Comparison of ENCODE assay signal across 8 mouse cellular contexts in the genomic region with DNA sequence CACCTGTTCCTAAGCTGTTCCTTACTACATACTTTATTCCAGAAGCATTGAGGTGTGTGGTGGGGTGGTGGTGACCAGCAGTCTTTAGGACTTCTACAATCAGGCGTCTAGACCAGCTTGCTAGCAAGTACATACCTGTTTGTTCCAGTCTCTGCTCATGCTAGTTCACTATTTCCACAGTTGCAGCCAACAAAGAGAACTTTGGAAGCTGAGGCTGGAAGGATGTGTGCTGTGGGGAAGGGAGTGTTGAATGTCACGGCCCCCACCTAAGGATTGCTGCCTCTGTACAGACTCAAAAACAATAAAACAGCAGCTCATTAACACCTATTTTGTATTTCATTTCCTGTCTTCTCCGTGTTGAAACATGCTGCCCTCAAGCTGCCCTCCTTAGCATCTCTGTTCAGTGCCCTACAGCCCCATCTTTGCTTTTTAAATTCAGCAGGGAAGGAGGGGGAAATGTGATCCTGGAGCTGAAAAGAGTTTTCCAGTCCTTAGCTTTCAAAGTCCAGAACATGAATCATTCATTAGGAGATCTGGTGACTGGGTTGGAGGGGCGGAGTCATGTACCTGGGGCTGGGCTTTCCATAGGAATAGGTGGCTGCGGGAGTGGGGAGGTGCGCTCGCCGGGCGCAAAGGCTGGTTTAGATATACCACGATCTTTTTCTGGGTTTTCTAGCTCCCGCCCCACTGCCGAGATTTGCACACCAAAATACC. TPM values are rescaled to one million over a fixed set of nuclear protein-coding genes. Genes with fewer than 3 reads are reported as not detected.
DNase-seq lines count a peak whose midpoint lies in the region; ATAC-seq and TF ChIP-seq lines count a peak whose summit lies in the region.

No protein-coding gene starts in this region.

- peak overlapping the region; percentile 57 for H3K9ac ChIP-seq in heart, adult 2 months (ENCODE audit: low read depth, low read length)
- no peak overlapping the region for H3K9ac ChIP-seq in liver, embryonic 15.5 days

- H3K9me3 ChIP-seq in liver, embryonic 15.5 days (replicated peaks), result no peaks in the 10 kb centered on the region

- peak; percentile 41 for ATAC-seq in liver, embryonic 15.5 days (ENCODE audit: insufficient read depth)

- 2% methylated on average over 12 of the region's 12 CpGs for WGBS in heart, adult 2 months
- 4% methylated on average over 12 of the region's 12 CpGs for WGBS in liver, embryonic 15.5 days (ENCODE audit: insufficient replicate concordance)

- no peak for TF ChIP-seq POLR2A in testis, adult 2 months (IDR thresholded peaks at IDR 0.05; ENCODE audit: control insufficient read depth, low read depth, low read length)
- peak; percentile 58 for TF ChIP-seq POLR2A in heart, adult 2 months (IDR thresholded peaks at IDR 0.05; ENCODE audit: insufficient read depth, low read depth, low read length)

- intact Hi-C loops in heart, adult 2 months (cut with DNase I), result no loop called here

- DNase-seq in testis, postnatal 14 days (ENCODE audit: low spot score), result no peak
- DNase-seq in cerebellum, adult 9-10 months, result peak; percentile 81
- DNase-seq in heart, adult 2 months, result peak; percentile 60 to 67
- peak; percentile 86 for DNase-seq in kidney, adult 18-20 months
- DNase-seq in retina, embryonic 14.5 days (ENCODE audit: low spot score), result peak; percentile 46
- no peak for DNase-seq in thymus, adult 18-20 months

- peaks cover 6% of the 10 kb centered on the region for H3K4me1 ChIP-seq in testis, adult 2 months (ENCODE audit: control insufficient read depth, insufficient read depth, low read length)
- H3K4me1 ChIP-seq in heart, adult 2 months (ENCODE audit: control insufficient read depth, insufficient read depth, low read length), result peaks cover 14% of the 10 kb centered on the region
- H3K4me1 ChIP-seq in liver, embryonic 15.5 days (replicated peaks), result peaks cover 12% of the 10 kb centered on the region

- H3K27me3 ChIP-seq in testis, adult 2 months (ENCODE audit: control insufficient read depth, insufficient read depth, low read length), result no peaks in the 10 kb centered on the region
- no peaks in the 10 kb centered on the region for H3K27me3 ChIP-seq in heart, adult 2 months (ENCODE audit: control insufficient read depth, insufficient read depth, low read length)
- peaks cover 63% of the 10 kb centered on the region for H3K27me3 ChIP-seq in liver, embryonic 15.5 days

- peak overlapping the region; percentile 28 for H3K27ac ChIP-seq in testis, adult 2 months (ENCODE audit: control insufficient read depth, insufficient read depth, low read depth, low read length)
- peak overlapping the region; percentile 76 for H3K27ac ChIP-seq in heart, adult 2 months
- H3K27ac ChIP-seq in liver, embryonic 15.5 days (replicated peaks), result peak overlapping the region; percentile 53

- H3K79me2 ChIP-seq in heart, adult 2 months (replicated peaks; ENCODE audit: control insufficient read depth, insufficient read depth, low read length), result no peaks in the 10 kb centered on the region

- peak overlapping the region; percentile 38 for H3K4me3 ChIP-seq in testis, adult 2 months (ENCODE audit: control insufficient read depth, low read depth, low read length)
- H3K4me3 ChIP-seq in heart, adult 2 months, result peak overlapping the region; percentile 48
- peak overlapping the region; percentile 39 for H3K4me3 ChIP-seq in liver, embryonic 15.5 days (replicated peaks)

- TF ChIP-seq EP300 in heart, adult 2 months (IDR thresholded peaks at IDR 0.05; ENCODE audit: insufficient read depth, low read depth, low read length), result no peak

- peak overlapping the region; percentile 57 for H3K4me2 ChIP-seq in liver, embryonic 15.5 days

- no peak for TF ChIP-seq CTCF in testis, adult 2 months (IDR thresholded peaks at IDR 0.05; ENCODE audit: control insufficient read depth, insufficient read depth, insufficient replicate concordance, low read depth, low read length)
- TF ChIP-seq CTCF in heart, adult 2 months (IDR thresholded peaks at IDR 0.05), result no peak

- no peaks in the 10 kb centered on the region for H3K36me3 ChIP-seq in testis, adult 2 months (ENCODE audit: control insufficient read depth, insufficient read depth, low read length)
- H3K36me3 ChIP-seq in heart, adult 2 months (ENCODE audit: control insufficient read depth, insufficient read depth, low read length), result peaks cover 5% of the 10 kb centered on the region
- H3K36me3 ChIP-seq in liver, embryonic 15.5 days (replicated peaks), result peaks cover 2% of the 10 kb centered on the region

RNA-seq across cellular contexts. Expression of gene Mtmr11, which starts 0.8 kb away (rescaled TPM):
- 0.93 and 1.1 TPM in 2 replicates for polyA plus RNA-seq in testis, adult 2 months (2012; rRNA removed)
- total RNA-seq in heart, adult 2 months (2021), result 1 to 10 TPM; 2.1 to 3.5 TPM
- 5.5 and 11.7 TPM in 2 replicates for polyA plus RNA-seq in heart, adult 2 months (2012; rRNA removed)
- 2.3 and 3.7 TPM in 2 replicates for polyA plus RNA-seq in liver, embryonic 15.5 days (2015; fragmentation: Nextera tagmentation; extraction: Ambion mirVana)

RNA-seq across cellular contexts. Expression of gene Sf3b4, which starts 11.2 kb away (rescaled TPM):
- 141 and 143 TPM in 2 replicates for polyA plus RNA-seq in testis, adult 2 months (2012; rRNA removed)
- 10 to 100 TPM; 15.7 to 16.5 TPM for total RNA-seq in heart, adult 2 months (2021)
- 19.2 and 23.0 TPM in 2 replicates for polyA plus RNA-seq in heart, adult 2 months (2012; rRNA removed)
- polyA plus RNA-seq in liver, embryonic 15.5 days (2015; fragmentation: Nextera tagmentation; extraction: Ambion mirVana), result 73.7 and 76.6 TPM in 2 replicates

RNA-seq across cellular contexts. Expression of gene Sv2a, which starts 20.0 kb away (rescaled TPM):
- polyA plus RNA-seq in testis, adult 2 months (2012; rRNA removed), result 0.54 and 1.7 TPM in 2 replicates
- 1 to 10 TPM; 3.4 to 5.4 TPM for total RNA-seq in heart, adult 2 months (2021)
- polyA plus RNA-seq in heart, adult 2 months (2012; rRNA removed), result 4.5 and 5.7 TPM in 2 replicates
- 0.23 and 0.26 TPM in 2 replicates for polyA plus RNA-seq in liver, embryonic 15.5 days (2015; fragmentation: Nextera tagmentation; extraction: Ambion mirVana)

RNA-seq across cellular contexts. Expression of gene Otud7b, which starts 56.6 kb away (rescaled TPM):
- polyA plus RNA-seq in testis, adult 2 months (2012; rRNA removed), result 46.0 and 46.1 TPM in 2 replicates
- total RNA-seq in heart, adult 2 months (2021), result 10 to 100 TPM; 46.0 to 57.4 TPM
- polyA plus RNA-seq in heart, adult 2 months (2012; rRNA removed), result 10.9 and 15.8 TPM in 2 replicates
- 10.3 and 12.0 TPM in 2 replicates for polyA plus RNA-seq in liver, embryonic 15.5 days (2015; fragmentation: Nextera tagmentation; extraction: Ambion mirVana)

RNA-seq across cellular contexts. Expression of gene Bola1, which starts 58.5 kb away (rescaled TPM):
- polyA plus RNA-seq in testis, adult 2 months (2012; rRNA removed), result 38.3 and 47.3 TPM in 2 replicates
- total RNA-seq in heart, adult 2 months (2021), result 10 to 100 TPM; 22.6 to 28.7 TPM
- polyA plus RNA-seq in heart, adult 2 months (2012; rRNA removed), result 22.3 and 36.0 TPM in 2 replicates
- polyA plus RNA-seq in liver, embryonic 15.5 days (2015; fragmentation: Nextera tagmentation; extraction: Ambion mirVana), result 32.1 and 34.6 TPM in 2 replicates

Comparison
In these comparisons a context has a peak if more than half of its experiments do, and no peak if none do; other contexts are left out.
1. DNase-seq: peak in cerebellum, adult 9-10 months (single experiment), heart, adult 2 months (2 of 2), kidney, adult 18-20 months (single experiment) and retina, embryonic 14.5 days (single experiment); none in testis, postnatal 14 days (single experiment) and thymus, adult 18-20 months (0 of 2).
2. Peak in every context shown above with its lines, with median percentiles within 50 percentile points of each other: H3K27ac ChIP-seq and H3K4me3 ChIP-seq.